Mouse (Mus musculus): Measurements from ENCODE around the gene Tal1. TPM values are rescaled to one million over a fixed set of nuclear protein-coding genes. Genes with fewer than 3 reads are reported as not detected.

Gene Tal1
- 1.5 and 2.2 TPM in 2 replicates for polyA plus RNA-seq (2016; fragmentation: Nextera tagmentation; extraction: Ambion mirVana)

DNA sequence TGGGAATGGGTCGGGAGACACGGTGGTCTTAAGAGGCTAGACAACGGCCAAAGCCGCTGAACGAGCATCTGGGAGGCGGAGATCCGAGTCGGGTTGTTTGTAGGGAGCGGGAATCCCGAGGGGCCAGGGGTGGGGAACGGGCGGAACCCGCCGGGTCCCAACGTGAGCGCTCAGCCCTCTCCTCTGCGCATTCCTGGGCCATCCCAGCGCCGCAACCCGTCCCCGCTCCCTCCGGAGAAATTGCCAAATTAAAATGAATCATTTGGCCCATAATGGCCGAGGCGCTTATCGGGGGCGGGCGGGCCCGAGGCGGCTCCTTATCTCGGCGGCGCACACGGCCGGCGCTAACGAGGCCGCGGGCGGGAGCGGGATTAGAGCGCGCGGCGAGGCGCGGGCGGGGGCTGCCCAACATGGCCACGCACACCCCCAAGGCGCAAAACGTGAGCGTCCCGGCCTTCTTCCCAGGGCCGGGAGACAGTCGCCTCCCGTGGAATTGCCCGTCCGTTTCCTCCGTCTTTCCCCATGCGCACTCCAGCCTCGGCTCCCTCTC is at the start of gene Tal1:
TSS of gene Tal1 (plus strand) at position 56 of the 550 bp plus-strand sequence.
- under 1% methylated on average over 59 of the region's 60 CpGs for WGBS
- H3K27ac ChIP-seq, result peak within 1 kb of the TSS; percentile 82

DNA sequence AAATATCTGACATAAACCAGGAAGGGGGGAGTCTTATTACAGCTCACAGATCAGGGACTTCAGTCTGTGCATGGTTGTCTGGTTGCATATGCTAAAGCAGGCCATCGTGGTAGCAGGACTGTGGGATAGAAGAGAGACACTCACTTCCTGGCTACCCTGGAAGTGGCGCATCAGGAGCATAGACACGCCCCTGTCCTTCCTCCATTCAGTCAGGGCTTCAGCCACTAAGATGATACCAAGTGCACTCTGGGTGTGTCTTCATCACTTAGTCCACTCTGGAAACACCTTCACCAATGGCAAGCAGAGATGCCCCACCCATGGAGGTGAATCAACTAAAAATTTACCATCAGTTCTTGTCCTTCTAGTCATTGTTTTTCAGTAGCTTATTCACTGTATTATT is 42.0 kb upstream of the Tal1 start:
- Histone ChIP-seq H3K9me3 (no peaks in the 10 kb centered on the region), H3K27ac (no peak overlapping the region), H3K36me3 (replicated peaks) (peaks cover 100% of the 10 kb centered on the region), H3K4me1 (no peaks in the 10 kb centered on the region), H3K27me3 (ENCODE audit: poor library complexity, severe bottlenecking) (no peaks in the 10 kb centered on the region), H3K4me3 (no peak overlapping the region)
- WGBS, result 95% methylated on average over 3 of the region's 3 CpGs
- DNase-seq (ENCODE audit: extremely low spot score, low spot score), result no peak

More for the DNA sequence above, at the start of gene Tal1:
- no peaks in the 10 kb centered on the region for H3K36me3 ChIP-seq (replicated peaks)
- H3K4me1 ChIP-seq, result peaks cover 35% of the 10 kb centered on the region
- peaks cover 100% of the 10 kb centered on the region for H3K27me3 ChIP-seq (ENCODE audit: poor library complexity, severe bottlenecking)
- DNase-seq (ENCODE audit: extremely low spot score, low spot score), result peak; percentile 71
- peak within 1 kb of the TSS; percentile 44 for H3K4me3 ChIP-seq
- no peaks in the 10 kb centered on the region for H3K9me3 ChIP-seq

DNA sequence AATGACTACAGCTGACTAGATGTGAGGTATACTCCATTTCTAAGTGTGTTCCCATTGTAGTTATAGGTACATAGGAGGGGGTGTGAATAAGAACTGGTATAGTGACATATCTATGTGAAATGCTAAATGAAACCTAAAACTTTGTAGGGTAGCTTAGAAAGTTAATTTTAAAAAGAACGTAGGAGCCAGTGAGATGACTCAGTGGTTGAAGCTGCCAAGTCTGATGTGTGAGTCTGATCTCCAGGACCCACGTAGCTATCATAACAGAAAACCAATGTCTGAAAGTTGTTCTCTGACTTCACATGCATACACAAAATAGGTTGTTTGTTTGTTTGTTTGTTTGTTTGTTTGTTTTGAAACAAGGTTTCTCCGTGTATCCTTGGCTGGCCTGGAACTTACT is 36.2 kb upstream of the Tal1 start:
- peaks cover 97% of the 10 kb centered on the region for H3K36me3 ChIP-seq (replicated peaks)
- H3K27ac ChIP-seq, result no peak overlapping the region
- no peaks in the 10 kb centered on the region for H3K9me3 ChIP-seq
- 95% methylated on average over 3 of the region's 3 CpGs for WGBS
- H3K4me1 ChIP-seq, result no peaks in the 10 kb centered on the region
- no peaks in the 10 kb centered on the region for H3K27me3 ChIP-seq (ENCODE audit: poor library complexity, severe bottlenecking)
- no peak overlapping the region for H3K4me3 ChIP-seq
- no peak for DNase-seq (ENCODE audit: extremely low spot score, low spot score)

DNA sequence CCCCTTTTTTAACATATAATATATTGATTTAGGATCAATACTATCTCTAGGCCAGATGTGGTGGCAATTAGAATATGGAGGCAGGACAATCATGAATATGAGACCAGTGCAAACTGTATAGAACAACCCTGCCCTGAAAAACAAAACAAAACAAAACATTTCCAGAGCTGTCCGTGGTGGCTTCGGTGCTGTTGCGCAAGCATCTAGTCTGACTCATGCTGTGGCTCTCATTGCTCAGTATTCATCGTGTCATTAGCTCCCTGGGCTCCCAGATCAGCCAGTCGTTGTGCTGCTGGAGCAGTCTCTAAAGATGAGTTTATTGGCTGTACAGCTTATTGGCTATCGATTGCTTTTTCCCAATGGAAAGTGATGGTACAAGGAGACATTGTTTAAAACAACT is 21.2 kb upstream of the Tal1 start:
- Histone ChIP-seq H3K36me3 (replicated peaks) (peaks cover 86% of the 10 kb centered on the region), H3K27ac (no peak overlapping the region), H3K27me3 (ENCODE audit: poor library complexity, severe bottlenecking) (no peaks in the 10 kb centered on the region), H3K9me3 (no peaks in the 10 kb centered on the region), H3K4me1 (no peaks in the 10 kb centered on the region), H3K4me3 (no peak overlapping the region)
- DNase-seq (ENCODE audit: extremely low spot score, low spot score), result no peak
- 90% methylated on average over 6 of the region's 6 CpGs for WGBS

DNA sequence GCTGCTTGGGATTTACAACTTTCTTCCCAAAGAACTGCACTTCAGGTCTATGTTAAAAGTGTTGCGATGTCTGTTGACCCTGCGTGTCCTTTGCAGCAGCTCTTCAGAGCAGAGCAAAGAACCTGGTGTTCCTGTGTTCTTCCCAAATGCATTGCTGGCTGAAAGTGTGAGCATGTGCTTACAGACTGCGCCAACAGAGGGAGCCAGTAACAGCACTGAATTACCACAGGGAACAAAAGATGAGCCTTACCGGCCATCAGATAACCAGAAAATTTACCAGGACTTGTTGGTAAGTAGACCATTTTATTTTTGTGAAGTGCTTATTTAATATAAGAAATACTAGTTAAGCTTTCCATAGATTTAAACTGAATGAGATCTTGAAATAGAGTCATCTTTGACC is 18.0 kb upstream of the Tal1 start:
- Histone ChIP-seq H3K4me3 (no peak overlapping the region), H3K36me3 (replicated peaks) (peaks cover 87% of the 10 kb centered on the region), H3K4me1 (no peaks in the 10 kb centered on the region), H3K9me3 (no peaks in the 10 kb centered on the region), H3K27me3 (ENCODE audit: poor library complexity, severe bottlenecking) (no peaks in the 10 kb centered on the region), H3K27ac (no peak overlapping the region)
- 41% methylated on average over 4 of the region's 4 CpGs for WGBS
- peak; percentile 47 for DNase-seq (ENCODE audit: extremely low spot score, low spot score)

DNA sequence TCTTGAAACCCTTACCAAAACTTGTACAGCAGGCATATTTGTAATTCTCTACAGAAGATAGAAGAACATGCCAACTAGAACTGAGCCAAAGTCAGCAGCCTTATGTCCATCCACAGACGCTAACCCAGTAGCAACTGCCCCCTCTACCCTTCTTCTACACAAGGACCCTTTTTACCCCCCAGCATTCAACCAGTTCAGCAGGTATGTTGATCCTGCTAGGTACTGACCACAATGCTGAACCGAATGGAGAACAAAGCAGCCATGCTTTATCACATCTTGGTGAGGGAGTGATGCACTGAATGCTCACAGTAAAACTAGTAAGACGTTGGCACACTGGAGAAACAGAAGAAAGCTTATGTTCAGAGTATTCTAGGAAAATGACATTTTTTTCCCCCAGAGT is 10.6 kb upstream of the Tal1 start:
- H3K36me3 ChIP-seq (replicated peaks), result peaks cover 45% of the 10 kb centered on the region
- no peak overlapping the region for H3K4me3 ChIP-seq
- peaks cover 7% of the 10 kb centered on the region; the same call in 1 of the 2 replicates for H3K4me1 ChIP-seq
- no peak for DNase-seq (ENCODE audit: extremely low spot score, low spot score)
- H3K27me3 ChIP-seq (ENCODE audit: poor library complexity, severe bottlenecking), result peaks cover 35% of the 10 kb centered on the region
- H3K27ac ChIP-seq, result no peak overlapping the region
- H3K9me3 ChIP-seq, result no peaks in the 10 kb centered on the region
- 86% methylated on average over 3 of the region's 3 CpGs for WGBS

DNA sequence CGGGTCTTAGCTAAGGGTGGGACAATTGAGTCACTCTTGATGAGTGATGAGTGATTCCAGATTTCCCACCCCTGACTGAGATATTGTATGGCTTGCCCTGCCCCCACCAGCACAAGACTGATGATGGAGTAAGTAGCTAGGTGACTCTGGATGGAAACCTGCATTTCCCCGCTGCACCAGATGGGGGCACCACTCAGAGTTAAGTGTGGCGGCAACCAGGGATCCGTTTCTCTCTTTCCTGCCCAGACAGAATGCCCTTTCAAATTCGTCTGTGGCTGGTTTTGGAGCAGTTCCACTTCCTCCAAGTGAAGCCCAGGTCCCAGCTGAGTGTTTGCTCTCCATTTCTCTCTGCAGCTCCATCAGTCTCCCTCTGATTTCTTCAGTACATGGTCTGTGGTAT is 8.5 kb upstream of the Tal1 start:
- DNase-seq (ENCODE audit: extremely low spot score, low spot score), result peak; percentile 61
- Histone ChIP-seq H3K4me1 (peaks cover 14% of the 10 kb centered on the region), H3K36me3 (replicated peaks) (peaks cover 23% of the 10 kb centered on the region), H3K9me3 (no peaks in the 10 kb centered on the region), H3K4me3 (no peak overlapping the region), H3K27me3 (ENCODE audit: poor library complexity, severe bottlenecking) (peaks cover 56% of the 10 kb centered on the region), H3K27ac (0 out of 2 replicates have a peak overlapping the region, but pooled peaks have one; percentile 26)
- WGBS, result 6% methylated on average over 5 of the region's 5 CpGs

DNA sequence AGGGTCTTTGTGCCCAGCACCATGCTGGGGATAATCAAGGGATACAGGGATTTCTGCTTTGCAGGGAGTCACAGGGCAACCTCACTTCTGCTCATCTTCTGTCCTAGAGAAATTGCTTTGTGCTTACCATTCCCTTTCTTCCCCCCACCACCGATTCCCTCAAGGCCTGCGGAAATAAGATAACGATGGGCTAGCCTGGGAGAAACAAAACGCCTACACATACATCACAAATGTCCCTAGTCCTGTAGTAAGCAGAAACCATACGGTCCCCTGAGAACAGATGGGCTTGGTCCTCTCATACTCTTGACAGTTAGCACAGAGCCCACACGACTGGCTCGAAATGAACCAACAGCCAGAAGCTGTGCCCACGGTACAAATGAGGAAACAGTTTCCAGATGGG is 8.0 kb upstream of the Tal1 start:
- Histone ChIP-seq H3K27me3 (ENCODE audit: poor library complexity, severe bottlenecking) (peaks cover 61% of the 10 kb centered on the region), H3K4me1 (peaks cover 17% of the 10 kb centered on the region), H3K36me3 (replicated peaks) (peaks cover 19% of the 10 kb centered on the region), H3K4me3 (no peak overlapping the region), H3K27ac (0 out of 2 replicates have a peak overlapping the region, but pooled peaks have one; percentile 26), H3K9me3 (no peaks in the 10 kb centered on the region)
- WGBS, result 68% methylated on average over 8 of the region's 8 CpGs
- DNase-seq (ENCODE audit: extremely low spot score, low spot score), result no peak

DNA sequence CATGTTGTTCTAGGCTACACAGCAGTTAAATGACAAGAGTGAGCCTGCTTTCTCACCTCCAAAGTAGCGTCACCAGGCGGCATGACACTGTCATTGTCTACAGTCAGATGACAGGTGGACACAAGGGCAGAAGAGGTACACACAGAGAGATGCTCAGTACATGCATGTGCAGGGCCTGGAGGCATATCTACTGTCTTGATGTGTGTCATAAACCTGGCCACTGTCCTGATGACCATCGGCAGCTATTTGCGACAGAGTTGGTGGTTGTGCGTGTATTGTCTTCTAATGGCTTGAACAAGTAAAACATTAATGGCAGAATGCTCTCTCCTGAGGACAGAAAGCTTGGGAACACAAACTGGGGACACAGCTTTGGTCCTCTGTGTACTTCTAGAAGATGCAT is 5.0 kb upstream of the Tal1 start:
- no peak overlapping the region for H3K27ac ChIP-seq
- no peak overlapping the region for H3K4me3 ChIP-seq
- no peaks in the 10 kb centered on the region for H3K36me3 ChIP-seq (replicated peaks)
- WGBS, result 81% methylated on average over 5 of the region's 5 CpGs
- DNase-seq (ENCODE audit: extremely low spot score, low spot score), result no peak
- peaks cover 20% of the 10 kb centered on the region for H3K4me1 ChIP-seq
- H3K9me3 ChIP-seq, result no peaks in the 10 kb centered on the region
- peaks cover 91% of the 10 kb centered on the region for H3K27me3 ChIP-seq (ENCODE audit: poor library complexity, severe bottlenecking)

DNA sequence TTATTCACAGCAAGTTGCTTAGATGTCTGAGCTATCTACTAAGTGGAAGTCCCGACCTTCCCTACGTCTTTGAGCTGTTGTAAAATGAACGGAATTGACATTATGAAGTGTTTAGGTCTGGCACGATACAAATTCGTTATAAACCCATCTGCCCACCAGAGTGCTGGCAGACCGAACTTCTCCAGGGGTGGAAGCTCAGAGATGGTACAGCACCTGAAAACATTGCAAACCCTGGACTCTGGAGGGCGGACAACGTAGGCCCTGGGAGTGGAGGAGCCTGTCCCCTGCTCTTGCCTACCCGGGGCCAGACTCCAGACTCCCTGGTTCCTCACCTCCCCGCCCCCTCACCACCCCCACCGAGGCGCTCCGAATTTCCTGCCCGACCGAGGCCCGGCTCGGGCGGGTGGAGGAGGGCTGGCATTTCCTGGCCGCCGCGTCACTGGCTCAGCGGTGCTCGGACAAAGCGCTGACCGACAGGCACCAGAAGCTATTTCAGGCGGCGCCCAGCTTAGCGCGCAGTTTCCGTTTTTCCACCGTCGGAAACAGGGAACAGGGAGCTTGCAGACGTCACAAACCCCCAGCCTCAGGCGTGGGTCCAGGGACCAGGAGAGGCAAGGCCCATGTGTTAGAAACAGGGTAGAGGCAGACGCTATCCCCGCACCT is 3.8 kb upstream of the Tal1 start:
- Histone ChIP-seq H3K4me1 (peaks cover 31% of the 10 kb centered on the region), H3K4me3 (peak overlapping the region; percentile 46), H3K27ac (peak overlapping the region; percentile 42; the same call in 1 of the 2 replicates), H3K9me3 (no peaks in the 10 kb centered on the region), H3K27me3 (ENCODE audit: poor library complexity, severe bottlenecking) (peaks cover 100% of the 10 kb centered on the region), H3K36me3 (replicated peaks) (no peaks in the 10 kb centered on the region)
- 1% methylated on average over 36 of the region's 36 CpGs for WGBS
- peak; percentile 76 for DNase-seq (ENCODE audit: extremely low spot score, low spot score)

DNA sequence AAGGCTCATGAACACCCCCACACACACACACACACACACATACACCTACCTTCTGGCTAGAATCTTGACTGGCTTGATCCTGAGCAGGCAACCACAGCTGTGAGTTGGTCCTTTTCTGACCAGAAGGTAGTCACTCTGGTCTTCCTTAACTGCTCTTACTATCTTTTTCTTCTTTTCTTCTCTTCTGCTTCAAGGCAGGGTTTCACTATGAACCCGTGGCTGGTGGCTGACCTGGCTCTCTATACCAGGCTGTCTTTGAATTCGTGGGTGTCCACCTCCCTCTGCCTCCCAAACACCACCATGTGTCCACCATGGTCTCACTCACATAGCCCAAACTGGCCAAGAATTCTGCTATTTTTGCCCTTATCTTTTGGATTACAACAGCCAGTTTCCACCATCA is 1.2 kb upstream of the Tal1 start:
- H3K36me3 ChIP-seq (replicated peaks), result no peaks in the 10 kb centered on the region
- no peak for DNase-seq (ENCODE audit: extremely low spot score, low spot score)
- no peaks in the 10 kb centered on the region for H3K9me3 ChIP-seq
- H3K27ac ChIP-seq, result no peak overlapping the region
- H3K4me1 ChIP-seq, result peaks cover 35% of the 10 kb centered on the region
- H3K4me3 ChIP-seq, result no peak overlapping the region
- peaks cover 100% of the 10 kb centered on the region for H3K27me3 ChIP-seq (ENCODE audit: poor library complexity, severe bottlenecking)
- 6% methylated on average over 2 of the region's 2 CpGs for whole genome bisulfite sequencing

DNA sequence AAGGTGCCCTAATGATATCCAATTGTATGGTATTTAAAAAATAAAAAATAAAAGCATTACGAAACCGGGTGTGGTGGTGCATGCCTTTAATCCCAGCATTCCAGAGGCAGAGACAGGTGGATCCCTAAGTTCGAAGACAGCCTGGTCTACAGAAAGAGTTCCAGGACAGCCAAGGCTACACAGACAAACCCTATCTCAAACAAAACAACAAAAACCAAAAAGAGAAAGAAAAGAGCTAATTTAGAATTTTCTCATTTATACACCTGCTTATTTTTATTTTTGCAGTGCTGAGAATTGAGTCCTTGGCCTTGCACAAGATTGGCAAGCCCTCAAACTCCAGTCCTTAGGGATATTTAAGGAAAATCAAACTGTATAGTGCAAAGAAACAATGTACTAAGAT is 535 bp upstream of the Tal1 start:
- 19% methylated on average over 3 of the region's 3 CpGs for WGBS
- no peak overlapping the region for H3K4me3 ChIP-seq
- H3K36me3 ChIP-seq (replicated peaks), result no peaks in the 10 kb centered on the region
- no peaks in the 10 kb centered on the region for H3K9me3 ChIP-seq
- H3K27ac ChIP-seq, result peak overlapping the region; percentile 82; the same call in 1 of the 2 replicates
- peaks cover 100% of the 10 kb centered on the region for H3K27me3 ChIP-seq (ENCODE audit: poor library complexity, severe bottlenecking)
- peaks cover 35% of the 10 kb centered on the region for H3K4me1 ChIP-seq
- DNase-seq (ENCODE audit: extremely low spot score, low spot score), result no peak

DNA sequence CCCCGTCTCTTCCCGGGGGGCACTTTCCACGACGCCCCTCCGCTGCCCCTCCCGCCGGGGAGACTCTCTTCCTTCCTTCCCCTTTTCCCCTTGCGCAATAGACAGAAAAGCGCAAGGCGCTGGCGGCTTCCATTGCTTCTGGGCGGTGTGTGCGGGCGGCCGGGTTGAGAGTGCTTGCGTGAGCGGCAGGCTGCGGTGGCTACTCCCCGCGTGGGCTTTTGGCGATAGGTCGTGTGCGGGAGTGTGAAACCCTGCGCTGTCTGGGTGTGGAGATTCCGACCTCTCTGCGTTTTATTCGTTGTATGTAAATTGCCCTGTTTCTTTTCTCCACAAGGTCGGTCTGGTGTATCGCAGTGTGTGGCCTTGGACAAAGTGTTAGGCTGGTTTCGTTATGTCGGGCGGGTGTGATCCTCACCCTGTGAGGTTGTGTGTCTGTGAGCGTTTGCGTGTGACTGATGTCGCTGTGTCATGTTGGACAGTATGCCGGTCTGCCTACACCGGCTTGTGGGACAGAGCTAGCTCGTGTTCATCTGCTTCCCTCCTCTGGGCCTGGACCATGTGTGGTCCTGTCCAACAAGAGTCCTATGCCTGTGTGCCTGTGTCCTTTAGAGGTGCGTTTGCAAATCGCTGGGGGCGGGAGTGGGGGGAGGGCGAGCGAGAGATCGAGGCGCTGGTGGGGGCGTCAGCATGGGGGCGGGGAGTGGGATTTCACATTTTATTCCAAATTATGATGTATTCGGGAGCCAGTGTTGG is 871 bp downstream of the Tal1 start:
- Histone ChIP-seq H3K27ac (peak overlapping the region; percentile 82), H3K27me3 (ENCODE audit: poor library complexity, severe bottlenecking) (peaks cover 100% of the 10 kb centered on the region), H3K4me3 (peak overlapping the region; percentile 44), H3K4me1 (peaks cover 34% of the 10 kb centered on the region), H3K36me3 (replicated peaks) (no peaks in the 10 kb centered on the region), H3K9me3 (no peaks in the 10 kb centered on the region)
- DNase-seq (ENCODE audit: extremely low spot score, low spot score), result peak; percentile 69
- under 1% methylated on average over 48 of the region's 48 CpGs for WGBS
